Mouse (Mus musculus) A20 (cell line): ENCODE data around the gene Acot1.
"Not testable (repeated sequence)": the region's sequence is repeated elsewhere in the genome, so short reads cannot be mapped to it uniquely, and the experiment has no call there.

Source experiments
- DNase-seq: peaks from one replicate; pipeline ENCODE4 v3.0.0-alpha.2; 2011; ENCODE audit warnings: low read depth, low spot score

Acot1 gene

GRCm38 (mm10) chr12:84020528-84020927, 11.2 kb downstream of the Acot1 start:
- DNase-seq: not testable (repeated sequence)

GRCm38 (mm10) chr12:84022266-84022665, 13.0 kb downstream of the Acot1 start:
- DNase-seq: not testable (repeated sequence)

- DNase-seq: no peak
These were observed 13.9 kb downstream of the Acot1 start for GRCm38 (mm10) chr12:84023052-84023745.

GRCm38 (mm10) chr12:84025888-84026287, 16.6 kb downstream of the Acot1 start:
- DNase-seq: no peak

- not testable (repeated sequence) for DNase-seq
These were observed 19.0 kb downstream of the Acot1 start for GRCm38 (mm10) chr12:84028328-84028727.

GRCm38 (mm10) chr12:84029043-84029442, 19.8 kb downstream of the Acot1 start:
- DNase-seq: not testable (repeated sequence)

GRCm38 (mm10) chr12:84030659-84031332, 21.5 kb downstream of the Acot1 start:
- peak; percentile 74 for DNase-seq

- DNase-seq: no peak
These were observed 23.6 kb downstream of the Acot1 start for GRCm38 (mm10) chr12:84032854-84033253.

GRCm38 (mm10) chr12:84033302-84033701, 24.0 kb downstream of the Acot1 start:
- DNase-seq: not testable (repeated sequence)

- no peak for DNase-seq
These were observed 24.8 kb downstream of the Acot1 start for GRCm38 (mm10) chr12:84034108-84034507.

- peak; percentile 44 for DNase-seq
These were observed 29.0 kb downstream of the Acot1 start, which contains the start of gene Acot4 for GRCm38 (mm10) chr12:84038241-84038640. Acot4 (plus strand) TSS chr12:84038379.

- peak; percentile 65 for DNase-seq
These were observed 29.4 kb downstream of the Acot1 start, which contains the start of gene Gm49366 for GRCm38 (mm10) chr12:84038691-84039111. Gm49366 (plus strand) TSS chr12:84038935.

GRCm38 (mm10) chr12:84042248-84042647, 33.0 kb downstream of the Acot1 start:
- no peak for DNase-seq

- no peak for DNase-seq
These were observed 34.8 kb downstream of the Acot1 start for GRCm38 (mm10) chr12:84044045-84044444.

GRCm38 (mm10) chr12:84046906-84047305, 37.6 kb downstream of the Acot1 start:
- DNase-seq: no peak

GRCm38 (mm10) chr12:84050744-84051143, 41.5 kb downstream of the Acot1 start:
- DNase-seq: not testable (repeated sequence)

- no peak for DNase-seq
These were observed 42.7 kb downstream of the Acot1 start, which contains the start of gene Acot3 for GRCm38 (mm10) chr12:84051937-84052474. Acot3 (plus strand) TSS chr12:84052144.

- no peak for DNase-seq
These were observed 43.3 kb downstream of the Acot1 start for GRCm38 (mm10) chr12:84052609-84053008.

GRCm38 (mm10) chr12:84053173-84053572, 43.9 kb downstream of the Acot1 start:
- DNase-seq: no peak

GRCm38 (mm10) chr12:84053679-84054391, 44.5 kb downstream of the Acot1 start:
- DNase-seq: no peak

GRCm38 (mm10) chr12:84060946-84061345, 51.7 kb downstream of the Acot1 start:
- DNase-seq: peak; percentile 63

- DNase-seq: no peak
These were observed 53.0 kb downstream of the Acot1 start for GRCm38 (mm10) chr12:84062336-84062735.
